Mouse (Mus musculus): ENCODE data around the gene Nptx2. TPM values are rescaled to one million over a fixed set of nuclear protein-coding genes. Genes with fewer than 3 reads are reported as not detected.

The Nptx2 gene
- polyA plus RNA-seq, 1 experiment: 5.3 TPM

DNA sequence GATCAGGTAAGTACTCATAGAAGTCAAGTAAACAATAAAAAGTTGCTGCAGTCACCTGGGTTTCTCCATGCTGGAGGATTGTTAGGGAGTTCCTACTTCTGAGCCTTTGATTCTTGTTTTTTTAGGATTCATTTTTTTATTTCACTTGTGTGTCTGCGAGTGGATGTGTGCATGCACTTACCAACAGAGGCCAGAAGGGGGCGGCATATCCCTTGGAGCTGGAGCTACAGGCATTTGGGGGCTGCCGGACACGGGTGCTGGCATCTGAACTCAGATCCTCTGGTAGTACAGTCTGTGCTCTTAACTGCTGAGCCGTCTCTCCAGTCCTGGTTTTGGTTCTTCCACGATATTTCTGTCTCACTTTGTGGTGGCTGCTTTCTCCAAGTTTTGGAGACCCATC is 31.0 kb upstream of the Nptx2 start:
- Histone ChIP-seq H3K27ac (ENCODE audit: insufficient read depth, low read length) (no peak overlapping the region), H3K4me3 (replicated peaks; ENCODE audit: insufficient read depth, low read depth, low read length) (no peak overlapping the region), H3K4me1 (ENCODE audit: control insufficient read depth, insufficient read depth, low read length) (no peaks in the 10 kb centered on the region), H3K27me3 (ENCODE audit: control insufficient read depth, insufficient read depth, low read length) (no peaks in the 10 kb centered on the region)
- 70% methylated on average over 6 of the region's 6 CpGs for WGBS
- TF ChIP-seq CTCF (IDR thresholded peaks at IDR 0.05; ENCODE audit: borderline replicate concordance, insufficient read depth, low read depth, low read length) (no peak), POLR2A (IDR thresholded peaks at IDR 0.05; ENCODE audit: borderline replicate concordance, insufficient read depth, low read length) (no peak)
- DNase-seq: no peak

- Histone ChIP-seq H3K27ac (ENCODE audit: insufficient read depth, low read length) (no peak overlapping the region), H3K27me3 (ENCODE audit: control insufficient read depth, insufficient read depth, low read length) (no peaks in the 10 kb centered on the region), H3K4me3 (replicated peaks; ENCODE audit: insufficient read depth, low read depth, low read length) (no peak overlapping the region), H3K4me1 (ENCODE audit: control insufficient read depth, insufficient read depth, low read length) (no peaks in the 10 kb centered on the region)
- WGBS: 84% methylated on average over 4 of the region's 4 CpGs
- DNase-seq: no peak
- no peak for TF ChIP-seq CTCF (IDR thresholded peaks at IDR 0.05; ENCODE audit: borderline replicate concordance, insufficient read depth, low read depth, low read length)
- no peak for TF ChIP-seq POLR2A (IDR thresholded peaks at IDR 0.05; ENCODE audit: borderline replicate concordance, insufficient read depth, low read length)
Observed at GRCm38 (mm10) chr5:144515241-144515640, 30.5 kb upstream of the Nptx2 start.

DNA sequence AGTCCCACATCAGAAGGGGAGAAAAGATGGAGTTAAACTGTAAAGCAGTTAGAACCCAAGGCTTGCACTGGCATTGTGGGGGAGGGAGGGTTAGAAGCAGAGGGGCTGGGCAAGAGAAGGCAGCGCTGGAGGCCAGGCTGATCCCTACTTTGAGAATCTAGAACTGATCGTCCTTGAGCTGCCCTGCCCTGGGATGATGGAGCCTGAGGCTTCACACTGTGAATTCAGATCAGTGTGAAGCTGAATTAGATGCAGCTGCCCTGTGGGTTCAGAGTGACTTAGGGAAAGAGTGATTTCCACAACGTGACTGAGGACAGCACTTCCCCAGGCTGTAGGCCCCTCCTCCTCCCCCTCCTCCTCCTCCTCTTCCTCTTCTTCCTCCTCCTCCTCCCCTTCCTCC is 25.6 kb upstream of the Nptx2 start:
- no peak overlapping the region for H3K27ac ChIP-seq (ENCODE audit: insufficient read depth, low read length)
- no peaks in the 10 kb centered on the region for H3K27me3 ChIP-seq (ENCODE audit: control insufficient read depth, insufficient read depth, low read length)
- DNase-seq: no peak
- no peak overlapping the region for H3K4me3 ChIP-seq (replicated peaks; ENCODE audit: insufficient read depth, low read depth, low read length)
- H3K4me1 ChIP-seq (ENCODE audit: control insufficient read depth, insufficient read depth, low read length): no peaks in the 10 kb centered on the region
- TF ChIP-seq POLR2A (IDR thresholded peaks at IDR 0.05; ENCODE audit: borderline replicate concordance, insufficient read depth, low read length) (no peak), CTCF (IDR thresholded peaks at IDR 0.05; ENCODE audit: borderline replicate concordance, insufficient read depth, low read depth, low read length) (no peak)
- WGBS: 46% methylated on average over 3 of the region's 3 CpGs

GRCm38 (mm10) chr5:144524774-144525173 is 20.9 kb upstream of the Nptx2 start:
- 91% methylated on average over 10 of the region's 10 CpGs for WGBS
- Histone ChIP-seq H3K4me1 (ENCODE audit: control insufficient read depth, insufficient read depth, low read length) (0 out of 2 replicates have a peak, but pooled peaks cover 3% of the 10 kb centered on the region), H3K4me3 (replicated peaks; ENCODE audit: insufficient read depth, low read depth, low read length) (no peak overlapping the region), H3K27me3 (ENCODE audit: control insufficient read depth, insufficient read depth, low read length) (no peaks in the 10 kb centered on the region), H3K27ac (ENCODE audit: insufficient read depth, low read length) (no peak overlapping the region)
- TF ChIP-seq CTCF (IDR thresholded peaks at IDR 0.05; ENCODE audit: borderline replicate concordance, insufficient read depth, low read depth, low read length): no peak
- TF ChIP-seq POLR2A (IDR thresholded peaks at IDR 0.05; ENCODE audit: borderline replicate concordance, insufficient read depth, low read length): no peak
- no peak for DNase-seq

DNA sequence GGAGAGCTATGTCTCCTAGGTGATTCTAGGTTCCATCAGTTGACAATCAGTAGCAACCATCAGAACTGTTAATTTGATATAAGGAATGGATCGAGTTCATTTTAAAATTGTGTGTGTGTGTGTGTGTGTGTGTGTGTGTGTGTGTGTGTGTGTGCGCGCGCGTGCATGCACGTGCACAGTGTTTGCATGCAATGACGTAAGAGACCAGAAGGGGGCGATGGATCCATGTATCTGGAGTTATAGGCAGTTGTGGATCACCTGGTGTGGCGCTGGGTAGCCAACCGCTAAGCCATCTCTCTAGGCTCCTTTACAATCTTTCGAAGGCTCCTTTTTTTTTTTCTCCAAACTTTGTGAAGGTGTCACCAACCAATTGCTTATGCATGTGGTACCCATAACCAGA is 16.6 kb upstream of the Nptx2 start:
- Histone ChIP-seq H3K4me1 (ENCODE audit: control insufficient read depth, insufficient read depth, low read length) (0 out of 2 replicates have a peak, but pooled peaks cover 3% of the 10 kb centered on the region), H3K27ac (ENCODE audit: insufficient read depth, low read length) (no peak overlapping the region), H3K27me3 (ENCODE audit: control insufficient read depth, insufficient read depth, low read length) (no peaks in the 10 kb centered on the region), H3K4me3 (replicated peaks; ENCODE audit: insufficient read depth, low read depth, low read length) (no peak overlapping the region)
- WGBS: 95% methylated on average over 11 of the region's 11 CpGs
- no peak for DNase-seq
- TF ChIP-seq CTCF (IDR thresholded peaks at IDR 0.05; ENCODE audit: borderline replicate concordance, insufficient read depth, low read depth, low read length): no peak
- no peak for TF ChIP-seq POLR2A (IDR thresholded peaks at IDR 0.05; ENCODE audit: borderline replicate concordance, insufficient read depth, low read length)

DNA sequence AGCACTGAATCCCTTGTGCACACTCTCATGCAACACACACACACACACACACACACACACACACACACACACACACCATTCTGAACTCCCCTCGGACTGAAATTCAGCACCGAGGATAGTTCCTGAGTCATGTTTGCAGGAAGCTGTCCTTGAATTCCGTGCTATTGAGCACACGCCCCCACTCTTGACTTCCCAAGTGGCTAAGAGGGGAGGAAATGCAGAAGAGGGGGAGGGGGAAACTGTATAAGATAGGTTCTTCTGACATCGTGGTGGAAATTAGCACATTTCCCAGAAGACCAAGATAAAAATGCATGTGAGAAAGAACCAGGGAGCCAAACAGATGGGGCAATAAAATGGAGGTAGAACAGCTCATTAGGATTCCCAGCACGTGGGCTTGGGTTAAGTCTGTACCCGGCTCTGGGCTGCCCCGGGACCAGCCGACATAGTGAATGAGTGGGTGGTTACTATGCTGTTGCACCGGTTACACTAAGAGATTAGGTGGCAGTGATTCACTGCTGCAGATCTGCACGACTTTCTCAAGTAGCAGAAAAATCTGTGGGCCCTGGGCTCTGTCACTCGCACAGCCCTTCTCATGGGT is 2.9 kb upstream of the Nptx2 start:
- no peak overlapping the region for H3K4me3 ChIP-seq (replicated peaks; ENCODE audit: insufficient read depth, low read depth, low read length)
- DNase-seq: no peak
- no peaks in the 10 kb centered on the region for H3K4me1 ChIP-seq (ENCODE audit: control insufficient read depth, insufficient read depth, low read length)
- peaks cover 4% of the 10 kb centered on the region; the same call in 1 of the 2 replicates for H3K27me3 ChIP-seq (ENCODE audit: control insufficient read depth, insufficient read depth, low read length)
- 34% methylated on average over 12 of the region's 12 CpGs for WGBS
- no peak overlapping the region for H3K27ac ChIP-seq (ENCODE audit: insufficient read depth, low read length)
- TF ChIP-seq CTCF (IDR thresholded peaks at IDR 0.05; ENCODE audit: borderline replicate concordance, insufficient read depth, low read depth, low read length) (no peak), POLR2A (IDR thresholded peaks at IDR 0.05; ENCODE audit: borderline replicate concordance, insufficient read depth, low read length) (no peak)

GRCm38 (mm10) chr5:144546423-144546995 is 807 bp downstream of the Nptx2 start:
- H3K4me1 ChIP-seq (ENCODE audit: control insufficient read depth, insufficient read depth, low read length): peaks cover 4% of the 10 kb centered on the region; the same call in 1 of the 2 replicates
- H3K27me3 ChIP-seq (ENCODE audit: control insufficient read depth, insufficient read depth, low read length): peaks cover 6% of the 10 kb centered on the region; the same call in 1 of the 2 replicates
- WGBS: 4% methylated on average over 34 of the region's 34 CpGs
- H3K4me3 ChIP-seq (replicated peaks; ENCODE audit: insufficient read depth, low read depth, low read length): no peak overlapping the region
- no peak overlapping the region for H3K27ac ChIP-seq (ENCODE audit: insufficient read depth, low read length)
- DNase-seq: peak in 1 of 2 experiments; percentile 10
- TF ChIP-seq CTCF (IDR thresholded peaks at IDR 0.05; ENCODE audit: borderline replicate concordance, insufficient read depth, low read depth, low read length) (no peak), POLR2A (IDR thresholded peaks at IDR 0.05; ENCODE audit: borderline replicate concordance, insufficient read depth, low read length) (no peak)

DNA sequence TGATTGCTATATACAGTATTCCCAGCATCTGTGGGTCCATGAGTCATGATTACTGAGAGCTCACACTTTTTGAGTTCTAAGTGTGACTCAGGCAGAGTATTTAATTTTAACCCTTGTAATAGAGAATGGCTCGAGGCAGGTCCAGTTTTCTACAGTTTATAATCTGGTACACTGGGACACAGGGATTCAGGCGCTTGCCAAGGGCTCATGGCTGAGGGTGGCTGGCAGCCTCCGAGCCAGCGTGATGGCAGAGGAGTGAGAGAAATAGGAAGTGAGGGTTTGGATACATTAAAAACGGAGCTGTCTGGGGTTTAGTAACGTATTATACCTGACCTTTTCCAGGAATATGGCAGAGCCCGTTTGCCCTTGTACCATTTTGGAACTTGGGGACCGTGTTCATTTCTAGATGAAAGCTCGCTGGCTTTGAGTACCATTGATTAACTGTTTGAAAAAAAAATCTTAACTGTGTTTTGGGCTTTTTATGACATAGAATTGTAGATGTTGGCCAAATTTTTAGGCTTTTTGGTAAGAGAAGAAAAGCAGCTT is 1.7 kb downstream of the Nptx2 start:
- 5% methylated on average over 9 of the region's 9 CpGs for WGBS
- Histone ChIP-seq H3K27ac (ENCODE audit: insufficient read depth, low read length) (no peak overlapping the region), H3K4me1 (ENCODE audit: control insufficient read depth, insufficient read depth, low read length) (peaks cover 4% of the 10 kb centered on the region; the same call in 1 of the 2 replicates)

More for the DNA sequence above, 1.7 kb downstream of the Nptx2 start:
- Histone ChIP-seq H3K4me3 (replicated peaks; ENCODE audit: insufficient read depth, low read depth, low read length) (no peak overlapping the region), H3K27me3 (ENCODE audit: control insufficient read depth, insufficient read depth, low read length) (peaks cover 6% of the 10 kb centered on the region; the same call in 1 of the 2 replicates)
- TF ChIP-seq POLR2A (IDR thresholded peaks at IDR 0.05; ENCODE audit: borderline replicate concordance, insufficient read depth, low read length) (no peak), CTCF (IDR thresholded peaks at IDR 0.05; ENCODE audit: borderline replicate concordance, insufficient read depth, low read depth, low read length) (no peak)
- no peak for DNase-seq
